Mouse (Mus musculus) hindbrain, embryonic 10.5 days (tissue): ENCODE results near the gene Nmral1. TPM values are rescaled to one million over a fixed set of nuclear protein-coding genes. Genes with fewer than 3 reads are reported as not detected.
"Not testable (repeated sequence)": the region's sequence is repeated elsewhere in the genome, so short reads cannot be mapped to it uniquely, and the experiment has no call there.

Experiments used
- DNase-seq: peaks from one replicate; pipeline ENCODE4 v3.0.0-alpha.2; 2017; ENCODE audit warnings: low spot score
- H3K27ac ChIP-seq: fragments of 300-500 bp; sonication (generic); 2 replicates; pipeline ENCODE4 v1.5.1; 2016; ENCODE audit warnings: mild to moderate bottlenecking, moderate library complexity
- H3K27me3 ChIP-seq: fragments of 300-500 bp; sonication (generic); 2 replicates; pipeline ENCODE4 v1.6.1; 2016; ENCODE audit warnings: mild to moderate bottlenecking; ENCODE audit not compliant: poor library complexity, insufficient read depth, severe bottlenecking
- H3K36me3 ChIP-seq: fragments of 300-500 bp; sonication (generic); 2 replicates; pipeline ENCODE4 v1.6.1; 2016; ENCODE audit warnings: mild to moderate bottlenecking, moderate library complexity
- H3K4me1 ChIP-seq: fragments of 300-500 bp; sonication (generic); replicated peaks from 2 replicates; pipeline ENCODE4 v1.6.1; 2016; ENCODE audit warnings: mild to moderate bottlenecking
- H3K4me3 ChIP-seq: fragments of 300-500 bp; sonication (generic); 2 replicates; pipeline ENCODE4 v1.5.1; 2016; ENCODE audit warnings: mild to moderate bottlenecking, moderate library complexity
- H3K9me3 ChIP-seq: fragments of 300-500 bp; sonication (generic); 2 replicates; pipeline ENCODE4 v1.6.1; 2016; ENCODE audit warnings: mild to moderate bottlenecking, moderate library complexity
- WGBS: fragments of 180-500 bp; shearing (Covaris S2); methylation state at CpG from one replicate; pipeline ENCODE4 v1.1.7; 2016; 5-methylcytosine and 5-hydroxymethylcytosine counted together
- polyA plus RNA-seq: library from polyadenylated mRNA; unstranded; fragments of >200 nt; fragmentation: Nextera tagmentation; extraction: Ambion mirVana; gene quantifications from 2 replicates; pipeline ENCODE4 v1.2.1, GENCODE M21; 2016

Gene Nmral1
- polyA plus RNA-seq = 192 and 203 TPM in 2 replicates

GRCm38 (mm10) chr16:4718753-4719518, at the start of gene Nmral1:
Nmral1 (minus strand) TSS chr16:4719356.
- peaks cover 17% of the 10 kb centered on the region for H3K4me1 ChIP-seq
- H3K36me3 ChIP-seq = peaks cover 30% of the 10 kb centered on the region
- no peaks in the 10 kb centered on the region for H3K27me3 ChIP-seq
- peak within 1 kb of the TSS; percentile 76 for H3K4me3 ChIP-seq
- H3K9me3 ChIP-seq = no peaks in the 10 kb centered on the region
- H3K27ac ChIP-seq = peak within 1 kb of the TSS; percentile 97
- WGBS = 10% methylated on average over 33 of the region's 33 CpGs
- DNase-seq = peak; percentile 86

GRCm38 (mm10) chr16:4768719-4769118, 49.6 kb upstream of the Nmral1 start:
- Histone ChIP-seq H3K9me3 (no peaks in the 10 kb centered on the region), H3K4me1 (no peaks in the 10 kb centered on the region), H3K27ac (no peak overlapping the region), H3K4me3 (no peak overlapping the region), H3K27me3 (no peaks in the 10 kb centered on the region), H3K36me3 (peaks cover 86% of the 10 kb centered on the region)
- no peak for DNase-seq
- WGBS = 92% methylated on average over 5 of the region's 5 CpGs

DNA sequence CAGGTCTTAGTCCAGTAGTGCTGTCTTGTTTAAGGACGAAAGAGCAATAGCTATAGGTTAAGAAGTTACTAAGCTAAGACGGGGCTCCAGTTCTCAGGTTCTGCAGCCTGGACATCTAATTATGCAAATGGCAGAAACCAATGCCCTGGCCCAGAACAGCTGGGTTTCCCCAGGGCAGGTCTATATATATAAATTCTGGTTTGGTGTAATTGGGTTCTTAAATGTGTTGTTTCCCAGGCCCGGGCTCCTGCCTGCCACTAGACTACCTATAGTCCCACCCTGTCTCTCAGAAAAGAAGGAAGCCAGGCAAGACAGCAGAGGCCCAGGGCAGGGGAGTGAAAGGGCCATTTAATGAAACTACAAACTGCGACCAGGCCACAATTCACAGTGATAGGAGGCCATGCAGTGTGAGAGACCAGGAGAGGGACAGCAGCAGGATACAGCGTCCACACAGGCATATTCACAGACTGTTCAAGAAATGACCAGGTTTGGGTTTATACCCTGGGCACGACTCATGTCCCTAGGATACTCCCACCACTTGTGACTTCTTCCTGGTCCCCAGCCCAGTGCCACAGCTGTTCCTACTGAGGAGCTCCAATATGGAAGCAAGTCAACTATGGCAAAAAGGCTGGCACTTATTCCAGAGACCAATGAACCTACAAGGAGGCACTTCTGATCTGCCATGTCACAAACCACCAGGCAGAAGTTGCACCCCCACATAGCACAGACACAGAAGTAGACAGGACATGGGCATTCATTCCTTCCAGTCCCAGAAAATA, 48.0 kb upstream of the Nmral1 start:
- Histone ChIP-seq H3K27me3 (no peaks in the 10 kb centered on the region), H3K9me3 (no peaks in the 10 kb centered on the region), H3K4me1 (no peaks in the 10 kb centered on the region), H3K36me3 (peaks cover 83% of the 10 kb centered on the region), H3K27ac (no peak overlapping the region), H3K4me3 (no peak overlapping the region)
- WGBS = 81% methylated on average over 6 of the region's 6 CpGs
- no peak for DNase-seq

GRCm38 (mm10) chr16:4765852-4766251, 46.7 kb upstream of the Nmral1 start:
- no peaks in the 10 kb centered on the region for H3K27me3 ChIP-seq
- no peak overlapping the region for H3K4me3 ChIP-seq
- no peak for DNase-seq
- H3K27ac ChIP-seq = no peak overlapping the region
- no peaks in the 10 kb centered on the region for H3K4me1 ChIP-seq
- 84% methylated on average over 2 of the region's 2 CpGs for WGBS
- H3K9me3 ChIP-seq = no peaks in the 10 kb centered on the region
- peaks cover 74% of the 10 kb centered on the region for H3K36me3 ChIP-seq

GRCm38 (mm10) chr16:4763276-4763675, 44.1 kb upstream of the Nmral1 start:
- H3K36me3 ChIP-seq = peaks cover 48% of the 10 kb centered on the region
- H3K9me3 ChIP-seq = no peaks in the 10 kb centered on the region
- H3K27ac ChIP-seq = no peak overlapping the region
- H3K4me3 ChIP-seq = no peak overlapping the region
- no peak for DNase-seq
- no peaks in the 10 kb centered on the region for H3K4me1 ChIP-seq
- H3K27me3 ChIP-seq = no peaks in the 10 kb centered on the region
- WGBS = 46% methylated on average over 2 of the region's 2 CpGs

- Histone ChIP-seq H3K9me3 (no peaks in the 10 kb centered on the region), H3K27ac (no peak overlapping the region), H3K4me3 (no peak overlapping the region), H3K36me3 (peaks cover 40% of the 10 kb centered on the region), H3K4me1 (0 out of 2 replicates have a peak, but pooled peaks cover 1% of the 10 kb centered on the region), H3K27me3 (no peaks in the 10 kb centered on the region)
- 91% methylated on average over 4 of the region's 4 CpGs for WGBS
- no peak for DNase-seq
Measured at GRCm38 (mm10) chr16:4762437-4762836, 43.3 kb upstream of the Nmral1 start.

DNA sequence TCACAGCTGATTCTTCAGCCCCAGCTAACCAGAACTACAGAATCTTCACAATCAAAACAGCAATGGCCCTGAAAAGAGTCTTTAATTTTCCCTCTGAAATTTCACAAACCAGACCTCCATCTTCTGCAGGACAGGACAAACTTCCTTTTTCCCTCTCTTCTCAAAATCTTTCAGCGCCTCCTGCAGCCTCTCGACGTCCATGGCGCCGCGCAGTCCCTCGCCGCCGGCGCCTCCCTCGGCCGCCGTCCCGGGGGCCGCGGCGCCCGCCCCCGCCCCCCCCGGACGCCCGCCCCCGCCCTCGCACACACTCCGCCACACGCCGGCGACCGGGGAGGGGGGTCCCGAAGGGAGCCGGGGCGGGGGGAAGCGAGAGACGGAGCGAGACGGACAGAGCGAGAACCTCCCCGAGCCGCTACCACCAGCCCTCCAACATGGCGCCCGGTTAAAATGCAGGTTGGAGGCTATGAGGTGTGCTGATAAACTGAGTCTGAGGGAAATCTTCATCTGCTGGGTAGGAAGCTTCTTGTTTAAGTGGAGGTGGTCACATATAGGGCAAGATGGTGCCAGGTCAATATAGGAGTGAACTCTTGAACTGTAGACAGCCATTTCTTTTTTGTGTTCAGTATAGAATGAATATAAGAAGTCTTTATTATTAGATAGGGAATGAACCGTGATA, 37.6 kb upstream of the Nmral1 start:
- peak; percentile 19 for DNase-seq
- not testable (repeated sequence) for H3K27me3 ChIP-seq
- H3K27ac ChIP-seq = peak overlapping the region; percentile 82

GRCm38 (mm10) chr16:4754045-4754444, 34.9 kb upstream of the Nmral1 start:
- Histone ChIP-seq H3K27me3 (no peaks in the 10 kb centered on the region), H3K4me1 (0 out of 2 replicates have a peak, but pooled peaks cover 4% of the 10 kb centered on the region), H3K4me3 (no peak overlapping the region), H3K36me3 (peaks cover 10% of the 10 kb centered on the region), H3K27ac (no peak overlapping the region), H3K9me3 (peaks cover 6% of the 10 kb centered on the region; the same call in 1 of the 2 replicates)
- no peak for DNase-seq
- WGBS = 90% methylated on average over 3 of the region's 3 CpGs

More for the DNA sequence above, 37.6 kb upstream of the Nmral1 start:
- not testable (repeated sequence) for H3K36me3 ChIP-seq, H3K4me1 ChIP-seq, H3K9me3 ChIP-seq
- peak overlapping the region; percentile 48 for H3K4me3 ChIP-seq
- WGBS = 2% methylated on average over 42 of the region's 42 CpGs

- Histone ChIP-seq H3K36me3 (peaks cover 10% of the 10 kb centered on the region), H3K27me3 (no peaks in the 10 kb centered on the region), H3K4me3 (no peak overlapping the region), H3K9me3 (peaks cover 6% of the 10 kb centered on the region; the same call in 1 of the 2 replicates), H3K4me1 (no peaks in the 10 kb centered on the region), H3K27ac (no peak overlapping the region)
- WGBS = 94% methylated on average over 3 of the region's 3 CpGs
- no peak for DNase-seq
Measured at GRCm38 (mm10) chr16:4752155-4752554, 33.0 kb upstream of the Nmral1 start.

DNA sequence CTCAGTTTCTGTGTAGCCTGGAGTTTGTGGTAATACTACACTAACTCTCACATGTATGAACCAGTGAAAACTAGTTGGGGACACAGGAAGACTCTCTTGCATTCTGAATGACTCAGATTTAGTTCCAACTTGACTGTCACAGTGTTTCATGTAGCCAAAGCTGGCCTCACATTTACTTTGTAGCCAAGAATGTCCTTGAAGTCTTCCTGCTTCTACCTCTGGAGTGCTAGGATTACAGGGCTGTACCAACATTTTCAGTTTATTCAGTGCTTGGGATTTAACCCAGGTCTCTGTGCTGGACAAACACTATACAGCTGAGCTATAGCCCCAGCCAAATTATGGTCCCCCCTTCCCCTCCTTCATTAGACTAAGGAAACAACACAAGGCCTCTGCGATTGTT, 23.0 kb upstream of the Nmral1 start:
- WGBS = 94% methylated on average over 1 of the region's 1 CpGs
- Histone ChIP-seq H3K4me1 (no peaks in the 10 kb centered on the region), H3K27ac (no peak overlapping the region), H3K36me3 (peaks cover 23% of the 10 kb centered on the region), H3K4me3 (no peak overlapping the region), H3K9me3 (peaks cover 15% of the 10 kb centered on the region), H3K27me3 (no peaks in the 10 kb centered on the region)
- DNase-seq = no peak

DNA sequence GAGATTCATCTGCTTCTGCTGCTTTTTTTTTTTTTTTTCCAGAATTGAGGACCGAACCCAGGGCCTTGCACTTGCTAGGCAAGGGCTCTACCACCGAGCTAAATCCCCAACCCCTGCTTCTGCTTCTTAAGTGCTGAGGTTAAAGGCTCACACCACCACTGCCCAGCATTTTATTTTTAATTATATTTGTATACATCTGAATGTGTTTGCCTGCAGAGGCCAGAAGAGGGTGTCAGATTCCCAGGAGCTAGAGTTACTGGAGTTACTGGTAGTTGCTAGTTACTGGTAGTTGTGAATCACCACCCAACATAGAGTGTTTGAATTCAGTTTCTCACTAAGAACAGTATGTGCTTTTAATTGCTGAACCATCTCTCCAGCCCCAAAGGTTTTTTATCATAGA, 20.8 kb upstream of the Nmral1 start:
- no peaks in the 10 kb centered on the region for H3K4me1 ChIP-seq
- peaks cover 15% of the 10 kb centered on the region for H3K9me3 ChIP-seq
- 96% methylated on average over 2 of the region's 2 CpGs for WGBS
- no peak for DNase-seq
- no peak overlapping the region for H3K27ac ChIP-seq
- peaks cover 32% of the 10 kb centered on the region for H3K36me3 ChIP-seq
- no peak overlapping the region for H3K4me3 ChIP-seq
- H3K27me3 ChIP-seq = no peaks in the 10 kb centered on the region

- Histone ChIP-seq H3K4me3 (no peak overlapping the region), H3K4me1 (no peaks in the 10 kb centered on the region), H3K9me3 (0 out of 2 replicates have a peak, but pooled peaks cover 2% of the 10 kb centered on the region), H3K27ac (no peak overlapping the region), H3K27me3 (no peaks in the 10 kb centered on the region), H3K36me3 (peaks cover 12% of the 10 kb centered on the region; the same call in 1 of the 2 replicates)
- DNase-seq = no peak
- 88% methylated on average over 2 of the region's 2 CpGs for WGBS
Measured at GRCm38 (mm10) chr16:4736262-4736661, 17.1 kb upstream of the Nmral1 start.
